Mouse (Mus musculus): ENCODE data around the gene Myh14. TPM values are rescaled to one million over a fixed set of nuclear protein-coding genes. Genes with fewer than 3 reads are reported as not detected.

The Myh14 gene
- polyA plus RNA-seq, 1 experiment: 0.01 TPM

- TF ChIP-seq USF1 (IDR thresholded peaks at IDR 0.05; ENCODE audit: low read depth): no peak
- H3ac ChIP-seq (ENCODE audit: control insufficient read depth, insufficient read length, low read depth): no peak overlapping the region
- no peaks in the 10 kb centered on the region for H3K79me2 ChIP-seq (ENCODE audit: control insufficient read depth, insufficient read depth)
- peaks cover 51% of the 10 kb centered on the region for H3K27me3 ChIP-seq (ENCODE audit: control insufficient read depth, insufficient read depth, insufficient read length)
- no peaks in the 10 kb centered on the region for H3K36me3 ChIP-seq (ENCODE audit: control insufficient read depth, insufficient read depth)
- no peaks in the 10 kb centered on the region for H3K79me3 ChIP-seq (ENCODE audit: low read depth)
- H3K4me3 ChIP-seq (ENCODE audit: insufficient read depth, poor library complexity, severe bottlenecking): no peak overlapping the region
Measured at GRCm38 (mm10) chr7:44614041-44614688, 56.5 kb downstream of the Myh14 start.

GRCm38 (mm10) chr7:44612192-44612591, 58.5 kb downstream of the Myh14 start:
- H3K27me3 ChIP-seq (ENCODE audit: control insufficient read depth, insufficient read depth, insufficient read length): peaks cover 66% of the 10 kb centered on the region
- no peak overlapping the region for H3ac ChIP-seq (ENCODE audit: control insufficient read depth, insufficient read length, low read depth)
- no peak overlapping the region for H3K4me3 ChIP-seq (ENCODE audit: insufficient read depth, poor library complexity, severe bottlenecking)
- TF ChIP-seq MYOD1 (IDR thresholded peaks at IDR 0.05; ENCODE audit: control insufficient read depth, insufficient read length, low read depth) (no peak), MAX (IDR thresholded peaks at IDR 0.05) (no peak), CTCF (IDR thresholded peaks at IDR 0.05; ENCODE audit: control insufficient read depth, insufficient read depth, insufficient read length) (no peak), FOSL1 (IDR thresholded peaks at IDR 0.05; ENCODE audit: insufficient read depth, low read length, poor library complexity, severe bottlenecking) (no peak)
- H3K79me2 ChIP-seq (ENCODE audit: control insufficient read depth, insufficient read depth): no peaks in the 10 kb centered on the region
- H3K79me3 ChIP-seq (ENCODE audit: low read depth): no peaks in the 10 kb centered on the region
- no peaks in the 10 kb centered on the region for H3K36me3 ChIP-seq (ENCODE audit: control insufficient read depth, insufficient read depth)

- Histone ChIP-seq H3K4me3 (ENCODE audit: insufficient read depth, poor library complexity, severe bottlenecking) (no peak overlapping the region), H3K36me3 (ENCODE audit: control insufficient read depth, insufficient read depth) (no peaks in the 10 kb centered on the region), H3K79me2 (ENCODE audit: control insufficient read depth, insufficient read depth) (no peaks in the 10 kb centered on the region), H3K27me3 (ENCODE audit: control insufficient read depth, insufficient read depth, insufficient read length) (peaks cover 74% of the 10 kb centered on the region), H3ac (ENCODE audit: control insufficient read depth, insufficient read length, low read depth) (no peak overlapping the region), H3K79me3 (ENCODE audit: low read depth) (no peaks in the 10 kb centered on the region)
- TF ChIP-seq CTCF (IDR thresholded peaks at IDR 0.05; ENCODE audit: control insufficient read depth, insufficient read depth, insufficient read length) (no peak), MYOD1 (IDR thresholded peaks at IDR 0.05; ENCODE audit: control insufficient read depth, insufficient read length, low read depth) (no peak), MYOG (IDR thresholded peaks at IDR 0.05; ENCODE audit: control insufficient read depth, extremely low read depth, insufficient read length) (no peak), CEBPB (IDR thresholded peaks at IDR 0.05; ENCODE audit: low read depth) (no peak), USF1 (IDR thresholded peaks at IDR 0.05; ENCODE audit: low read depth) (no peak), MAX (IDR thresholded peaks at IDR 0.05) (no peak), FOSL1 (IDR thresholded peaks at IDR 0.05; ENCODE audit: insufficient read depth, low read length, poor library complexity, severe bottlenecking) (no peak)
Measured at GRCm38 (mm10) chr7:44606171-44606901, 64.3 kb downstream of the Myh14 start.

- Histone ChIP-seq H3K79me3 (ENCODE audit: low read depth) (no peaks in the 10 kb centered on the region), H3K79me2 (ENCODE audit: control insufficient read depth, insufficient read depth) (no peaks in the 10 kb centered on the region), H3K36me3 (ENCODE audit: control insufficient read depth, insufficient read depth) (no peaks in the 10 kb centered on the region), H3K4me3 (ENCODE audit: insufficient read depth, poor library complexity, severe bottlenecking) (no peak overlapping the region), H3ac (ENCODE audit: control insufficient read depth, insufficient read length, low read depth) (no peak overlapping the region), H3K27me3 (ENCODE audit: control insufficient read depth, insufficient read depth, insufficient read length) (peaks cover 74% of the 10 kb centered on the region)
- TF ChIP-seq MAX (IDR thresholded peaks at IDR 0.05) (no peak), FOSL1 (IDR thresholded peaks at IDR 0.05; ENCODE audit: insufficient read depth, low read length, poor library complexity, severe bottlenecking) (no peak), USF1 (IDR thresholded peaks at IDR 0.05; ENCODE audit: low read depth) (no peak), CTCF (IDR thresholded peaks at IDR 0.05; ENCODE audit: control insufficient read depth, insufficient read depth, insufficient read length) (no peak), CEBPB (IDR thresholded peaks at IDR 0.05; ENCODE audit: low read depth) (no peak)
Measured at GRCm38 (mm10) chr7:44605436-44605835, 65.2 kb downstream of the Myh14 start.

GRCm38 (mm10) chr7:44604619-44605018, 66.0 kb downstream of the Myh14 start:
- no peak overlapping the region for H3K4me3 ChIP-seq (ENCODE audit: insufficient read depth, poor library complexity, severe bottlenecking)
- H3K27me3 ChIP-seq (ENCODE audit: control insufficient read depth, insufficient read depth, insufficient read length): peaks cover 72% of the 10 kb centered on the region

GRCm38 (mm10) chr7:44604139-44604606, 66.5 kb downstream of the Myh14 start:
- Histone ChIP-seq H3K27me3 (ENCODE audit: control insufficient read depth, insufficient read depth, insufficient read length) (peaks cover 73% of the 10 kb centered on the region), H3K4me3 (ENCODE audit: insufficient read depth, poor library complexity, severe bottlenecking) (no peak overlapping the region), H3K79me3 (ENCODE audit: low read depth) (no peaks in the 10 kb centered on the region), H3K79me2 (ENCODE audit: control insufficient read depth, insufficient read depth) (no peaks in the 10 kb centered on the region), H3ac (ENCODE audit: control insufficient read depth, insufficient read length, low read depth) (no peak overlapping the region), H3K36me3 (ENCODE audit: control insufficient read depth, insufficient read depth) (no peaks in the 10 kb centered on the region)
- TF ChIP-seq CTCF (IDR thresholded peaks at IDR 0.05; ENCODE audit: control insufficient read depth, insufficient read depth, insufficient read length): no peak
- no peak for TF ChIP-seq MYOD1 (IDR thresholded peaks at IDR 0.05; ENCODE audit: control insufficient read depth, insufficient read length, low read depth)
- TF ChIP-seq USF1 (IDR thresholded peaks at IDR 0.05; ENCODE audit: low read depth): no peak
- TF ChIP-seq MAX (IDR thresholded peaks at IDR 0.05): no peak
- TF ChIP-seq MYOG (IDR thresholded peaks at IDR 0.05; ENCODE audit: control insufficient read depth, extremely low read depth, insufficient read length): no peak
- no peak for TF ChIP-seq FOSL1 (IDR thresholded peaks at IDR 0.05; ENCODE audit: insufficient read depth, low read length, poor library complexity, severe bottlenecking)
- no peak for TF ChIP-seq CEBPB (IDR thresholded peaks at IDR 0.05; ENCODE audit: low read depth)

More at GRCm38 (mm10) chr7:44604619-44605018, 66.0 kb downstream of the Myh14 start:
- Histone ChIP-seq H3ac (ENCODE audit: control insufficient read depth, insufficient read length, low read depth) (no peak overlapping the region), H3K79me3 (ENCODE audit: low read depth) (no peaks in the 10 kb centered on the region), H3K36me3 (ENCODE audit: control insufficient read depth, insufficient read depth) (no peaks in the 10 kb centered on the region), H3K79me2 (ENCODE audit: control insufficient read depth, insufficient read depth) (no peaks in the 10 kb centered on the region)
- TF ChIP-seq MAX (IDR thresholded peaks at IDR 0.05): no peak
- no peak for TF ChIP-seq USF1 (IDR thresholded peaks at IDR 0.05; ENCODE audit: low read depth)
- TF ChIP-seq MYOG (IDR thresholded peaks at IDR 0.05; ENCODE audit: control insufficient read depth, extremely low read depth, insufficient read length): no peak
- TF ChIP-seq CTCF (IDR thresholded peaks at IDR 0.05; ENCODE audit: control insufficient read depth, insufficient read depth, insufficient read length): no peak
- TF ChIP-seq MYOD1 (IDR thresholded peaks at IDR 0.05; ENCODE audit: control insufficient read depth, insufficient read length, low read depth): no peak
- no peak for TF ChIP-seq FOSL1 (IDR thresholded peaks at IDR 0.05; ENCODE audit: insufficient read depth, low read length, poor library complexity, severe bottlenecking)
- no peak for TF ChIP-seq CEBPB (IDR thresholded peaks at IDR 0.05; ENCODE audit: low read depth)

All from C2C12 (cell line).